Mouse (Mus musculus) yolk sac, embryonic 10.5 days (tissue): ENCODE measurements around the gene Zbtb38.

Experiments
- DNase-seq: peaks from one replicate; pipeline ENCODE4 v3.0.0-alpha.2; 2017; ENCODE audit warnings: low spot score

The Zbtb38 gene

DNA sequence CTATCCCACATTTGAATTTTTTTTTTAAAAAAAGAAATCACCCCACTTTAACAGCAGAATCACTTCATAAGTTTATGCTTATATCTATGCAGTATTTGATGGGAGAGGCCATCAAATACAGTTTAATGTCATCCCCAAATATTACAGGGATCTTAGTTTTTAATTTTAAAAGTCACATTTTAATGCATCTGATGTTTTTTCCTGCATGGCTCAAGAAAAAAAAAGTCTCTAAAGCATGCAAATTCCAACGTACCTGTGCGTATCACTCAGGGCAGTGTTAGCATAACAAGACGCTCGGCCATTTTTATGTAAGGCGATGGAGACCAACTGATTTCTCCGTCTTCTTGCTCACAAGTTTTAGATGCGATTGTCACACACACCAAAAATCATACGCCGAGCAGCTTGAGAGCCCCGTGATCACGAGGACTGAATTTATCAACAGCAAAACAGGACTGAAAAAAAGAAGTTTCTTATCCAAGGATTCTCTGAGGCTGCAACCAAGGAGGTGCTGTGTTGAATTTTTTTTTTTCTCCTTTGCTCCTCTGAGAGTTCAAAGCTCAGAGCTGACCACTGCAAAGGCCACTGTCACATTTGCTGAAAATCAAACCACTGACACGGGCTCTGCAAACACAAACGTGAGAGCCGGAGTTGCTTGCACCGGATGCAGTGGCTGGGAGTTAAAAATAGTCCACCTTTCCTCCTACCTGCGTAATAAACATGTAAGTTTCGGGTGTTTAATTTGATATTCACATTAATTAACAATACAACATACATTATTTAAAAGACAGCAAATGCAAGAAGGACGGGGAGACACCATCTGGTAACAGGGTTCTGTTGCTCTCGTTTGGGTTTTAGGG is 21.4 kb downstream of the Zbtb38 start:
- DNase-seq = no peak

DNA sequence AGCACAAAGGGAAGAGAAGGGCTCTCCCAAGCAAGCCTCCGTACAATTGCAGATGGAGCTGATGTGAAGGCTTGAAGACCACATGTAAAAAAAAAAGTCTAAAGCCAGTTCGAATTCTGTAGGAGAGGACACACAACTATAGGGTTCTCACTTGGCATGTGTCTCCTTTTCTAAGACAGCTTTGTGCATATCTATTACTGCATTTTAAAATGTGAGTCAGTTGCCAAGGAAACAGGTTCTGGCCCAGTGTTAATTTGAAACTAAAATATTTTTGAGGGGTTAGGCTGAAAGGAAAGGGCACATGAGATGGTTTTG is 22.4 kb downstream of the Zbtb38 start:
- DNase-seq = no peak

DNA sequence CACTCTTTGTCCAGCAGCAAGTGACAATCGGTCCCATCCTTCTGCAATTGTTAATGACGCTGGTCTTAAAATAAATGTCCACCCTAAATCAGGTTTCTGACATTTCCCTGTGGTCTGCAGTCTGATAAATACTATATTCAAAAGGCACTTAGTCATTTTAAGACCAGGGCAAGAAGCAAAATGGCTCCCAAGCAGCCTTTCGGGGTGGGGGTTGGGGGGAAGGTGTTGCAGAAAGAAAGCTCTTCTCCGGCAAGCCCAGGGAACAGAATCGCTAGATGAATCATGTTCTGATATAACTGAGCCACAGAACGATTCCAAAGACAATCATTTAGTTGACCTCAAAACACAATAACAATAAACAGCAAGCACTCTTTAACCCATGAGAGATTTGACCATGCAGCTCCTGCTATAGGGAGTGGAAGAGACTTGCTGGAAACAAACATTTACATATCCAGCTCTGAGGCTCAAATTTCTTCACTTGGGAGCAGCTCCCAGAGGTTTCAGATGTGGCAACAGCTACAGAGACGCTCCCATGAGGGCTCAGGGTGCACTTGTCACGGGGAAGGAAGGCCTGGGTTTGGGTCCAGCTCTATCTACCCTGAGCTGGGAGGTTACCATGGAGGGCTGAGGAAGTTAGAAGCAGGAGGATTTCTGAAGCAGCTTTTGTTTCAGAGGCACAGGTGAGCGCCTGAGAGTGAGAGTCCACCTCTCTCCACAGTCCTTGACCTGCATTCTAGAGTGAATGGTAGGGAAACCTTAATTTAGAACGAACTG is 22.9 kb downstream of the Zbtb38 start:
- no peak for DNase-seq

DNA sequence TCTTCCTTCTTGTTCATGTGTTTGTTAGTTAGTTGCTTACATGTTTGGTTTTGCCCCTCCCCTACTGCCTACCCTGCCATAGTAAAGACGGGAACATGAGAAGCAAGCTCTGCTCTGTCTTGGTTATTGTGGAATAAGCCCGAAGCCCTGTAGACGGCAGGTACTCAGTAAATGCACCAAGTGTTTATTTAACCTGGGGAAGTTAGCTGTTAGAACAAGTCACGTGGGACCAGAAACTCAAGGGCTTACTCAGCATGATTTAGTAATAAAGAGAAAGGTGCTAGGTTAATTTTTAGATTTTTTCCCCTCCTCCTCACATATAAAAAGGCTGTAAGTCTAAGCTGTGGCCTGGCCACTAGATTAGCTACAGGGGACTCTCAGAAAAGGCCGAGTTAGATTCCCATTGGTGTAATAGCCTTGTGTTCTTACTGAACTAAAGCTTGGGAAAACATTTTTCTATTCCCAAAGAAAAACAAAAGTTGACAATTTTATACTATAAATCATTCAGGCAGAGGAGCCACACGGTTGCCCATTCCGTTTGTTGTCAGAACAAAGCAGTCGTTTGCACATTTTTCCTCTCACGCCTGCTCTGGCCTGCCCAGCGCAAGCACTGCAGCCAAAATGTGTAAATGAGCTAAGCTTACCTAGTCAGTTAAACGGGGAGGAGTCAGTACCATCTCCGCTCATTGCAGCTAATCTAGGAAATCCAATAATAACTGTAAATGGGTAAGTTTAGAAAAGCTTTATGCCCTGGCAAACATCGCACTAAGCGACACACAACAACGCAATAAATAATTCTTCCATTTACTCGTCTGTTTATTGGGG is 24.1 kb downstream of the Zbtb38 start:
- peak; percentile 45 for DNase-seq

DNA sequence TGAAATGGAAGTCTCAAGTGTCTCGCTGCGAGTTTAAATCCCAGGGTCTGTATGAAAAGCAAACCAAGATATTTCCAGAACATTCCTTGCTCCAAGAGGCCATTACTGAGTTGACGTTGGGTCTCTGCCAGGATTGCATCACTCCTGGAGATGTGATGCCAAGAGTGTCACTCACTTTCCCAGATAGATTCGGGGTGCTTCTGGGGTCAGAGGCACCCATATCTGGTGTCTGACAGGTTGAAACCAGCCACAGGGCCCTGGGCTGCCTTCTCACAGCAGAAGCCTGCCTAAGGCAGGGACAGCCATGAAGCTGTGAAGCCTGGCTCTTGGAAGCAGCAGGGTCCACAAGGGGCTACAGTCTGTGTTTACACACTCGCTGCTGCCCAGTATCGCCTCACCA is 24.9 kb downstream of the Zbtb38 start:
- DNase-seq = no peak

DNA sequence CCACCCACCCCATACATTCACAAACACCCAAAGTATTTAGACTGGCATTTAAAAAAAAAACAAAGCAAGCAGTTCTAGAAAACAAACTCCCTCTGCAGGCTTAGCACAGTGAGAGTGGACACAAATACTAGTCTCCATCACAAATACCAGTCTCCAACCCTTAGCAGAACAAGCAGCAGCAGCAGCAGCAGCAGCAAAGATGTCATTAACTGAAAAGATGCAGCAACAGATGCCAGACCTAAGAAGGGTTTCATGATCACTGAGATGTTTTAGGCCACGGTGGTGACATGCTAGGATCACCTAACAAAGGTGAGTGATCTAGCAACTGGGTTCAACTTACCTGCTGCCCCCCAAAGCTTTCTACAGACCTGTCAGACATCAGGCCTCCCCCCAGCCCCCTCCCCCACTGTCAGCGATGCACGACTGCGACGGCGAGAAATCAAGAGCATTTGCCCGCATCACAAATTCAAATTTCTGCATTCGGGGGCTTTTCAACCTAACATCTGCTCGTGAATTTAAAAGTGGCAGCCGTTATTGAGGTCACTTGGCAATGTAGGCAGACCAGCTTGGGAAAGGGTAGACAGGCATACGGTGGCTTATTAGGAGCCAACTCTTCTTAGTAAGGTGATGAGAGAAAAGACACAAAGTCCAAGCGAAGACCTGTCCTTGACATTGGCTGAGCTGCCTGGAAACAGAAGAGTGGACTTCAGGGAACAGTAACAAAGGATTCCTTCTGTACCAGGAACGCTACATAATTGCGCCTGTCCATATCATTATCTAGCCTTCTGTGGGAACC is 26.1 kb downstream of the Zbtb38 start:
- no peak for DNase-seq

DNA sequence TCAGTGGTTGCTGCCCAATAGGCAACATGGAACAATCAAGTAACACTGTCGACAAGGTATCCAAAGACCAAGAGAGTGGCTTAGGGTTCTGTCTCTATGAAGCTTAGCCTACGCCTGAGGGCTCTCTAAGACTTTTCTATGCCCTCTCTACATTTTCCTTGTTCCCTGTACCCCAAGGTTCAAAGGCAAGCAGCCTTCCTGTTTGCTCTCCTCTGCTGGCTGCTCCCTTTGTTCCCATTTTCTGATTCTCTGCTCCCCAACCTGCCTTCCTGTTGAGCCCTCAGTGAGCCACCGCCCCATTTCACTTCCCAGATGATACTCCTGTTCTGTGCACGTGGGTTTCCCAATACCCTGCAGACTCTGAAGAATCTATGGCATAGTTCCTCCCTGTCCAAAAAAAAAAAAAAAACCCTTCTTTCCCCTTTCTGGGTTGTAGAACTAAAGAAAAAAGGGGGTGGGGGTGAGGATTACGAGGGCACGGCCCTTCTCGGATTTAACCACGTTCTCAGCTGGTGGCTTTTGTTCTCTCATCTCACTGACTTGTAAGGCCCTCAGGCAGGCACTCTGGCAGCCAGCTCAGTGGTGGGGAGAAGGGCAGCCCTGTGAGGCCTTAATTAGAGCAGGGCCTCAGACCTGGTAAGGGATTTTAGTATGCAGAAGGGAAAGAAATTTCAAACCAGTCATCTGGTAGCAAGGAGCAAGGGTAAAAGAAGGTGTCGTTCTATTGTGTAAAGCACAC is 26.9 kb downstream of the Zbtb38 start:
- no peak for DNase-seq

DNA sequence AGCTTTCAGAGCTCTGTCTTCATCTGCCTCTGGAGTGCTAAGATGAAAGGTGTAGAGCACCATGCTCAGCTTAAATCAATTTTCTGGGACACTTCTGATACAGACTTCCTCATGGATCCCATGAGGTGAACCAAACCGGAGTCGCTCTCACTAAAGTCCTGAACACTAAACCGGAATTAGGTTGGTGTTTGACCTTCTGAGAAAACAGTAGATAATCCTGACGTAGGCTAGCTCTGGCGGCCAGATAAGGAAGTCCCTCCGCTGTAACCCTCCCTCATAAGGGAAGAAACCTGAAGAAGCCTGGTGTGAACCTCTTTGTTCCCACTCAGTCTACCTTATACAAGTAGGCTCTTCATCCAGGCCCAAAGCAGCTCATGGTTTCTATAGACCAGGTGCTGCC is 29.0 kb downstream of the Zbtb38 start:
- DNase-seq = no peak

DNA sequence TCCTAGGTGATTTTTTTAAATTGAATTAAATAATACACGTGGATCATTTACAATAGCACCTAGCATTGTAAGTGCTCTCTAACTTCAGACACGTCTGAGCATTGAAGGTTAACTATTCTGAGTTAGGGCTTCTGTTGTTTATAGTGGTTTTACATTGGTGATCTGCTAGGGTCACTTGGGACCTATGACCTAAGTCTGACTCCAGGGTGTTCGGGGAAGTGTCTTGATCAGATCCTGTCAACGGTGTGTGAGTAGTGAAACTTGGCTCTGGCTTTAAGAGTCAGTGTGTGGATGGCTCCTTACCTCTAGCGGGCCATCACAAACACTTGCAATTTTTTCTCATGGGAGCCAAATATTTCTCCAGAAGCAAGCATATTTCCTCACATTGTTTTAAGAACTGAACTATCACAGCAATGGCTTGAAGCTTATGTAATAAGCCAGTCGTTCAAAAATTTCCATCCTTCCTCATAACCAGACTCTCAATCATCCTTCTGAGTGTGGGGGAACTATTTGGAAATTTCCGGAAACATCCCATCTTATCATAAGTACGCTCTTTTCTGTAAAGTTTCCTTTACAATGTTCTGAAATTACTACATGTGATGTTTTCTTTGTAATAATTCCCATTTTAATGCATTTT is 31.4 kb downstream of the Zbtb38 start:
- DNase-seq = no peak

DNA sequence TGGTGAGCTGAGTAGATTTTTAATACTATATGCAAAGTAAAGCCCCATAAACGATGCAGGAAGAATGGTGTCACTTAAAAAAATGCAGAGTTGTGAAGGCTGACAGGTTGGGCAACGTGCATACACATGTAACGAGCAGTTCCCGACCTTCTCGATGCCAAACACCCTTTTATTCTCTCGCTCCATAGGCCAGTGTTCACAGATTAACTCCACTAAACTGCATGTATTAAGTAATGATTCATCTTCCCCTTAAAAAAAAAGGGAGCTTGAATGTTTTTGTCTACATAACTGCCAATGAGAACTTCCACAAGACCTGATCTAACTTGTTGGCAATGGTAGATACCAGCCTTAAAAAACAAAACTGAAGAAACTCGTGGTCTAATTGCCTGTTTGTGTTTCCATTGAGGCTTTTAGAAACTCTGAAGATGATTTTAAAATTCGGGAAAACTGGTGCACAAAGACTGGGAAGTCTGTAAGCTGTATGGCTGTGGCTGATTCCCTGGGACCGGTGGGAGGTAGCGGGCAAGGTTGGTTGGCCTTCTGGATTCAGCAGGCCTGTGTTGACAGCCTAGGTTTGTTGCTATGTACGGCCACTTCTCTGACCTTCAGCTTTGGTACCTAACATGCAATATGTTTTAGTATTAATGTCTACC is 32.0 kb downstream of the Zbtb38 start:
- no peak for DNase-seq

DNA sequence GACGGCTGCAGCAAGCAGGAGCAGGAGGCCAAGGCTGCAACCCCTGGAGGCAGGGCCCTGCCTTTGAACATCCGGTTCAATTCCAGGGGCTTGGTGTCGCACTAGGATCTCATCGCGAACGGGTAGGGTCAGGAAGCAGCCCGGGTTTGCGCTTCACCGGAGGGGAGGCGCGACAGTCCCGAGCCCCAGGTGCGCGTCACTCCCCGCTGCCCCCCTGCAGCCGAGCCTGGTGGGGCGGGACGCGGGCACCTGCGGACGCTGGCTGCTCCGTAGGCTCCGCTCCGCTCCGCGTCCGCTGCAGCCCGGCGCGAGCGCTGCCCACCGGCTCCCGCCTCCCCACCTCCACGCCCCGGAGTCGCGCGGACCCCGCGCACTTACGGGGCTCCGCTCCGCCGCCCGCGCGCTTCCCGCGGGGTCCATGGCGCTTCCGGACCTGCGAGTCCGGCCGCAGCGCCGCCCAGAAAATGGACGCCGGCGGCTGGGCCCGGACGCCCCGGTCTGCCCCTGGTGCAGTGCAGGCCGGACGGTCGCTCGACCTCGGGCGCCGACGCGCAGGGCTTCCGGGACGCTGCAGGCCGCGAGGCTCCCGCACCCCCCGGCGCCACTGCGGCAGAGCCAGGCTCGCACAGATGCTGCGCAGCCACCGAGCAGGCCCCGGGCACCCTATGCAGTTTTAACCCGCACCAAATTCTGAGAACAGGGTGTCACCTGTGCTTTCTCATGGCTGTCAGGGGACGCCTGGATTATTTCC is 33.0 kb downstream of the Zbtb38 start:
- DNase-seq = peak; percentile 86

DNA sequence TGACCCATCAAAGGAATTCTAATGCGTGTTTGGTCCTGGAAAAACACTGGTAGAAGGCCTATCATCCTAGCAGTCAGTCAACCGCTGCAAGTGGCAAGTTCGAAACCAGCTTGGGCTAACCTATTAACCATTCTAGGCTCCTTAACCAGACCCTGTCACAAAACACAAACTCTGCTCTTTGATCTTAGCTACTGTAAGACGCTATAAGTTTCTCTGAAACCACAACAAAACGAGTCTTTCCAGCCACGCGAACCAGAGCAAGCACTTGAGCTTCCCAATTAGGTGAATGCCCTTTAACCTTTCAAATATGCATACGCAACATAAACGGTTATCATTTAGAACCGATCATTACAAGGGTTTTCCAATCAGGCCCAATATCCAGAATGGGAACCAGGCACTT is 33.7 kb downstream of the Zbtb38 start:
- no peak for DNase-seq

DNA sequence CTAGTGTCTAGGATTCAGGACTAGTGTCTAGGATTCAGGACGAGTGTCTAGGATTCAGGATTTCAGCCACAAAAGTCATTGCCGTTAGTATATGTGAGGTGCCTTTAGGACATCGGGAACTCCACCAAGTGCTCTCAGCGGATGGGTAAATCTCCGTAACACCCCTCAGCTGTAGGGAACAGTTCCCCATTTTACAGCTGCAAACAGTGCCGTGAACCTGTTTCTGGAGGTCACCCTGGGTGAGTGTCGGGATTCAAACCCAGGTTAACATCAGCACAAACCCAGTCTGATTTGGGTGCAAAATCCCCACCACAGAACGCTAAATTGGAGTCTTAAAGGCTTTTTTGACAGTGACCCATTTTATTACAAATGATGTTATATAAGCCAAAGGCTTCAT is 34.2 kb downstream of the Zbtb38 start:
- no peak for DNase-seq

DNA sequence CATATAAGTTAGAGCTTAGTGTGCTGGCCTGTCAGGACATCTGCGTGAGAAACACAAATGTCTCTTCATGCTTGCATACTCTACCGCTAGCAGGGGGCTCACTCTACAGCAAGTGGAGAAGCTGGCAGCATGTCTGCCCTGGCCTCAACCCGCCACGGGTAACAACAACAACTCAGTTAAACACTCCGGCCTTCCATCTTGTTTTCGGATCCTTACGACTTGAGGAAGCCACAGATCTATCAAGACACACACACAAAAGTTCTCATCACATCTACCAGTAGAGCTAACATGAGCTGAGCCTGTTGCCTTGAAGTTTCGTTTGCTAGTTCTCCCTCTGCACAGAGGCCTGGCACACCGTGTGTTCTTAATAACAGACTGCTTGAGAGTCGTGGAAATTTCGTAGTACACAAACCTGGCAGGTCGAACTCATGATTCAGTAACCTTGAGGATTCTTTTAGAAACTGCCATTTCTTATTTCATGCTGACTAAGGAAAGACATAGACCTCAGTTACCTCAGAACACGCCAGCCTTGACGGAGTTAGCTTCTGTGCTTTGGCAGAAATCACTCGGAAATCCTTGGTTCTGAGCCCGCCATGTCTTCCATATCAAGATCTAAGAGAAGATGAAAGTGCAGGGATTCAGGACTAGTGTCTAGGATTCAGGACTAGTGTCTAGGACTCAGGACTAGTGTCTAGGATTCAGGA is 34.8 kb downstream of the Zbtb38 start:
- DNase-seq = no peak

DNA sequence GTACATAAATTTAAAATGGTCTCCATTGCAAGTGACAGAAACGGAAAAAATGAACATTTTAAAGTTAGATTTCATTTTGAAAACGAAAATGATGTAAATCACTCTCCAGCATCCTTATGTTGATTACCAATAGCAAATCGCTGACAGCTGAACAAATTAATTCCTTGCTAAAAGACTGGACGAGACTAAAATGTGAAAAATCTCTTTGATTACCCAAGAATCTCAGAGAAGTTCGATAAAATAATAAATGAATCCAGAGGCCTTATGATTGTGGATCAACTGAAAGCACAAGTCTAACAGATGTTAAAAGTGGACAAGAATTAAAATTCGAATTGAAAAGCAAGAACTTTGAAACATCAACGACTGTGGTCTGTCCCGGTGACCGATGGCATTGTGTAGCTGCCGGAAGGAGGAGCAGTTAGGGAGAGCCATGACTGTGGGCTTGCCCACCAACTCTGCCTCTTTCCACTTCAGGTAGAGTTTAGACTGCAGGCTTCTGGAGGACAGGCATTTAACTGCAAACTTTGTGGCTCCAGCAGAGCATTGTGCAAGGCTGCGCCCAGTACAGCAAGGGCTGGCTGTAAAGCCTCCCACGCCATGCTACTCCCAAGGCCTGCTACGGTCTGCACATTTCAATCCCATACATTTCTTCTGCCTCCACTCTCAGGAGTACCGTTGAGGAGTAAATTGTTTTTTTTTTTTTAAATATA is 35.7 kb downstream of the Zbtb38 start:
- DNase-seq = no peak

DNA sequence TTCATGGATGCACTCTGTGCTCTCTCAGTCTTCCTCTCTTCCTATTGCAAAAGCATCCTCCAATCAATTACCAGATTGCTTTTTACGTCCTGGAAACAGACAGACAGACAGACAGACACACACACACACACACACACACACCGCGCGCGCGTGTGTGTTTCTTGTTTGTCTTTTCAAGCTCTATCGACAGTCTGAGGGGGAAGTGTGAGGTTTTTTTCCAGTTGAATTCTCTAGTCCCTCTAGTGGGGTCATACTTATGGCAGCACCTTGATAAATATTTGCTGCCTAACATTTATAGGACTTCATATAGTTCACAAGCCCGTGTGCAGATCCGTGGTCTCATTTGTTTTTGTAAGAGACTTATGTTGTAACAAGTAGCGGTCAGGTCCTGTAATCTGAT is 36.5 kb downstream of the Zbtb38 start:
- DNase-seq = no peak

DNA sequence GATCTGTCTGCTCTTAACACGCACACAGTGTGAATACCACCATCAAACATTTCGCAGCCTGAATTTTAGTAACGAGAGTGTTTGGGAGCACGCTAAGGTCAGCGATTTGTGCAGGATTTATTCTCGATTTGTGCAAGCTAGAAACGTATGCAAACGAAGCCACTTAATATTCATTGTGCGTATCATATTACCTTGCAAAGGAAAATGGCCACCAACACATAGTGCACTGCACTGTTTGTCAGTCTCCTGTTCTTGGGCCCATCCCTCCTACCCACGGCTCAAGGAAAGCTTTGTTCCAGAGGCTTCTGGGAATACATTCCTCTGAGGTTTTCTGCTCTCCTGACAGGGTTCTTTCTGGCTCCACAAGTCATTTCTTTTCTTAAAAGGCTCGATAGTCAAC is 37.5 kb downstream of the Zbtb38 start:
- DNase-seq = no peak
